Mouse (Mus musculus) E14TG2a.4 (cell line): ENCODE measurements at regions not wholly inside any gene's neighbourhood (a gene's known extent, or its start where the extent isn't known, plus 50 kb on each side); places are given as distances from the start of the nearest gene placed in this dataset.

Experiments used
- H3K27me3 ChIP-seq: 2 replicates; pipeline ENCODE4 v1.6.1; 2014; ENCODE audit warnings: low read length, control low read depth; ENCODE audit not compliant: insufficient read depth
- H3K36me3 ChIP-seq: 2 replicates; pipeline ENCODE4 v1.6.1; 2014; ENCODE audit warnings: low read length, control low read depth; ENCODE audit not compliant: insufficient read depth
- H3K4me1 ChIP-seq: replicated peaks from 2 replicates; pipeline ENCODE4 v1.6.1; 2014; ENCODE audit warnings: low read depth, low read length, control low read depth
- H3K4me3 ChIP-seq: replicated peaks from 2 replicates; pipeline ENCODE4 v1.5.1; 2014; ENCODE audit warnings: mild to moderate bottlenecking, low read length
- H3K9me3 ChIP-seq: 2 replicates; pipeline ENCODE4 v1.6.1; 2014; ENCODE audit warnings: low read length, control low read depth
- CTCF ChIP-seq: conservative IDR thresholded peaks from 2 replicates; pipeline ENCODE4 v1.5.1; 2014; ENCODE audit warnings: low read length
- NANOG ChIP-seq: IDR thresholded peaks from 2 replicates; pipeline ENCODE4 v1.6.1; 2014; ENCODE audit warnings: borderline replicate concordance, low read length, mixed read lengths
- POU5F1 ChIP-seq: IDR thresholded peaks from 2 replicates; pipeline ENCODE4 v1.6.1; 2014; ENCODE audit warnings: low read length, borderline replicate concordance

DNA sequence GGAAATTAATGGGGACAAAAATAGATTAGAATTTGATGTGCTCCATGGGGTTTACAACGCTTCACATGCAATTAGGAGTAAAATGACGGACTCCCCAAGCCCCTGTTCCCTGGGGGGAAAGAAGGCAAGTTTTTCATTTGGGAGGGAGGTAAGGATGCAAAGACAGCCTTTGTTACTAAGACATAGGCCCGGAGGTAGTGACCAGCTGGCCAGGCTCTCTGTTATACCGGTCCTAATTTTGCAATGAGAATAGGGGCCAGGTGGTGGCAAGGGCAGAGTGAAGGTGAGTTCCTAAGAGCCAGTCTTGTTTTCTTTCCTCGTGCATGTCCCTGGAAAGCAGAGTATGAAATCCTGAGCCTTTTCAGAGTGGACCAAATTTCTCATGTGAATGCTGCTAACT, 280.9 kb downstream of the Lmx1a start:
- Histone ChIP-seq H3K4me3 (no peak overlapping the region), H3K36me3 (no peaks in the 10 kb centered on the region), H3K4me1 (peaks cover 13% of the 10 kb centered on the region), H3K9me3 (no peaks in the 10 kb centered on the region), H3K27me3 (no peaks in the 10 kb centered on the region)
- TF ChIP-seq POU5F1 (no peak), CTCF (no peak), NANOG (no peak)

DNA sequence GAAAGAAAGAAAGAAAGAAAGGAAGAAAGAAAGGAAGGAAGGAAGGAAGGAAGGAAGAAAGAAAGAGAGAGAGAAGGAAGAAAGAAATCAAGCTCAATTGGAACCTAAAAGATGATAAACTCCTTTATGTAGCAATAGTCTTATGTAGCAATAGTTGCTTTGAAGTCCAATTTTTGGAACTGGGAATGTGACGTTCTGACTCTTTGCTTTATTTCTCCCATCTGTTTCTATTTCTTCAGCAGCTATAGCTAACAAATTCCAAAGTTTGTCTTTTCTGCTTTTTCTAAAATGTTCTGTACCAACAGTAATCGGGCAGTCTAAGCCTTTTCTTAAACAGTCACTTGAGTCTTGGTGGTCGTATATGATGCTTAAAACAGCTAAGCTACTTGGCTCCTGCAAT, 287.7 kb downstream of the Lmx1a start:
- H3K27me3 ChIP-seq = no peaks in the 10 kb centered on the region
- H3K9me3 ChIP-seq = no peaks in the 10 kb centered on the region
- H3K4me1 ChIP-seq = no peaks in the 10 kb centered on the region
- TF ChIP-seq CTCF (no peak), POU5F1 (no peak), NANOG (no peak)
- H3K36me3 ChIP-seq = no peaks in the 10 kb centered on the region
- no peak overlapping the region for H3K4me3 ChIP-seq

DNA sequence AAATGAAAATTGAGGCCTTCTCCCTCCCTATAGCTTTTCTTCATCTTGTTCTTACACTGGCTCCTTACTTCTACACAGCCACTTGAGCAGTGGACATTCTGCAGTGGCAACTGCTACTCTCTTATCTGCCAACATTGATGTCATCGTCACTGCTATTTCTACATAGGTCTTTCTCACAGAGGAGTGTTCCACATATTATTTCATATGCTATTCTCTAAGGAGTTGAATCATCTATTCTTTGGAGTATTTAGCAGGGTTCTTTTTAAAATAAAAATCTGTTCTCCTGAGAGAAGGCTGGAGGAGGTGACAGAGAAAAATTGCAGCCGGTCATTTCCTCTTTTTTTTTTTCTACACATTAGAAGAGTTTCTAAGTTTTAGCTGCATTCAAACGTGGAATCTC, 290.1 kb downstream of the Lmx1a start:
- H3K4me3 ChIP-seq = no peak overlapping the region

DNA sequence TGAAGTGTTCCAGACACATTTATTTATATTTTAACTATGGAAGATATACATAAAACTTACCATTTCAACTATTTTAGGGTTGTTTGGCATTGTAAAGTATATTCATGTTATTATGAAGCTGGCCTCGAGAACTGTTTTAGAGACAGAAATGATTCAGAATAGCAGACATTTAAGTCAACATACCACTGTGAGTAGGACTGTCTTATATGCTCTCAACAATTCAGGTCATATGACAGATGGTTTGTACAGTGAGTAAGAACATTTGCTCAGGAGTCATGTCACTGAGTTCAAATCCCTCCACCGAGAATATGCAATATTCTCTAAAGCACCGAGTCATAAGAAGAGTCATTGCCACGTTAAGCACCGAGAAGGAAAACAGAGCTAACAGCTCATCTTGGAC, 290.6 kb downstream of the Lmx1a start:
- no peak overlapping the region for H3K4me3 ChIP-seq

More for the DNA sequence above, 290.1 kb downstream of the Lmx1a start:
- Histone ChIP-seq H3K9me3 (no peaks in the 10 kb centered on the region), H3K27me3 (no peaks in the 10 kb centered on the region), H3K4me1 (no peaks in the 10 kb centered on the region), H3K36me3 (no peaks in the 10 kb centered on the region)
- TF ChIP-seq CTCF (no peak), POU5F1 (no peak), NANOG (no peak)

DNA sequence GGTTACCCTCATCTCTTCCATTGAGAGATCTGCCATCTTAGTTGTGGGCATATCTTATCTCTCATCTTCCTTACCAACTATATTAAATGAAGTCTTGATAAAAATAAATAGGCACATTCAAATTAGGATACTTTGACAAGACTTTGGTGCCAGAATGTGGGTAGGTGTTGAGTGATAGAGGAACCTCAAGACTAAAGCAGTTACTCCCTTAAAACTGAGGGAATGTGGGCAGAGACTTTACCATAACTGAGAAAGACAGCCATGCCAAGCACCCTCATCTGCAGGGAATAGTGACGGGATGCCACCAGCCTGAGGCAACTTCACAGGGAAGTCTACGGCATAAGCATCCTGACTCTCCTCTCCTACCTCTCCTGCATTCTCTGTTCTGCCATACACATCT, 292.3 kb downstream of the Lmx1a start:
- no peaks in the 10 kb centered on the region for H3K27me3 ChIP-seq
- no peaks in the 10 kb centered on the region for H3K36me3 ChIP-seq
- no peaks in the 10 kb centered on the region for H3K4me1 ChIP-seq
- no peaks in the 10 kb centered on the region for H3K9me3 ChIP-seq
- TF ChIP-seq NANOG = no peak
- TF ChIP-seq CTCF = no peak
- no peak for TF ChIP-seq POU5F1
- H3K4me3 ChIP-seq = no peak overlapping the region

More for the DNA sequence above, 290.6 kb downstream of the Lmx1a start:
- no peaks in the 10 kb centered on the region for H3K36me3 ChIP-seq
- H3K9me3 ChIP-seq = no peaks in the 10 kb centered on the region
- no peaks in the 10 kb centered on the region for H3K27me3 ChIP-seq
- H3K4me1 ChIP-seq = no peaks in the 10 kb centered on the region
- TF ChIP-seq CTCF = no peak
- no peak for TF ChIP-seq POU5F1
- TF ChIP-seq NANOG = no peak

DNA sequence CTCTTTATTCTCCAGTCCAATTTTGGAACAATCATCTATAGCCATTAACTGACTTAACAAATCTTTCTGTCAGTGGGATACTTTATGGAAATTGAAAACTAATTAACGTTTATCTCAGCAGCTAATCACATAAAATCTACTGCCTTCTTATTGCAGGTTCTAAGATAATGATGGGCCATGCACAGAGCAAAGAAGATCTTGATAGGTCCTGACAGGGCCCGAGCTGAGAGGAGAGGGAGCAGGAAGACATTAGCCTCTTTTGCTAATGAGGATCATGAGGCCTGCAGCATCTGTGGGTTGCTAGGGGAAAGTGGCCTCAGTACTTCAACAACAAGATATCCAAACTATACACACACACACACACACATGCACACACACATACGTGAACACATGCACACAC, 318.4 kb downstream of the Lmx1a start:
- Histone ChIP-seq H3K9me3 (peaks cover 48% of the 10 kb centered on the region), H3K27me3 (no peaks in the 10 kb centered on the region), H3K4me3 (no peak overlapping the region), H3K36me3 (no peaks in the 10 kb centered on the region), H3K4me1 (no peaks in the 10 kb centered on the region)
- no peak for TF ChIP-seq POU5F1
- no peak for TF ChIP-seq CTCF
- TF ChIP-seq NANOG = no peak

GRCm38 (mm10) chr1:168008216-168008615, 319.2 kb downstream of the Lmx1a start:
- H3K4me1 ChIP-seq = no peaks in the 10 kb centered on the region
- no peak overlapping the region for H3K4me3 ChIP-seq
- no peak for TF ChIP-seq POU5F1
- no peak for TF ChIP-seq NANOG
- TF ChIP-seq CTCF = no peak
- H3K36me3 ChIP-seq = no peaks in the 10 kb centered on the region
- no peaks in the 10 kb centered on the region for H3K27me3 ChIP-seq
- H3K9me3 ChIP-seq = peaks cover 40% of the 10 kb centered on the region

- TF ChIP-seq CTCF = no peak
- no peak for TF ChIP-seq NANOG
- TF ChIP-seq POU5F1 = no peak
Observed at GRCm38 (mm10) chr1:168010416-168010815, 321.4 kb downstream of the Lmx1a start.

DNA sequence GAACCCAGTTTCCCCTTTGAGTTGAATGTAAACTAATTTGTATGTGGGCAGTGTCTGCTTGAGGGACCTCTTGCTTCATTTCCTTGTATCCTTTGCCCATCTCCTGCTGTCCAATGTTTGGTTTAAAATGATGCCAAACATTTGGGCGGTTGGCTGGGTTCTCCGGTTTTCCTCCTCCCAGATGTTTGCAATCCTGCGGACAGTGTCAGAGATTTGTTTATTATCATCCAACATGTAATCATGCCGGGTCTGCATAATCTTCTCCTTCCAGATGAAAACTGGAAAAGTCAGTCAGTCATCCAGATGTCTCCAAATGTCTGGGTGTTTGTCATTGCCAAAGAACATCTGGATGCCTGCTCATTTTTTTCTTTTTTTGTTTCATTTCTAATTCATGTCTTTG, 323.0 kb downstream of the Lmx1a start:
- TF ChIP-seq CTCF = no peak
- no peak for TF ChIP-seq POU5F1
- TF ChIP-seq NANOG = no peak
- Histone ChIP-seq H3K9me3 (peaks cover 6% of the 10 kb centered on the region), H3K27me3 (no peaks in the 10 kb centered on the region), H3K36me3 (no peaks in the 10 kb centered on the region), H3K4me3 (no peak overlapping the region), H3K4me1 (no peaks in the 10 kb centered on the region)

More at GRCm38 (mm10) chr1:168010416-168010815, 321.4 kb downstream of the Lmx1a start:
- H3K36me3 ChIP-seq = no peaks in the 10 kb centered on the region
- H3K4me1 ChIP-seq = no peaks in the 10 kb centered on the region
- H3K9me3 ChIP-seq = peaks cover 21% of the 10 kb centered on the region
- no peak overlapping the region for H3K4me3 ChIP-seq
- H3K27me3 ChIP-seq = no peaks in the 10 kb centered on the region
